Mouse (Mus musculus) liver, adult (tissue): ENCODE measurements around the gene Atxn7l1.

ENCODE experiments used
- GATA4 ChIP-seq: IDR thresholded peaks from 2 replicates; pipeline ENCODE4 v1.6.1; 2014; ENCODE audit warnings: mild to moderate bottlenecking, low read length; ENCODE audit not compliant: insufficient replicate concordance

The Atxn7l1 gene

DNA sequence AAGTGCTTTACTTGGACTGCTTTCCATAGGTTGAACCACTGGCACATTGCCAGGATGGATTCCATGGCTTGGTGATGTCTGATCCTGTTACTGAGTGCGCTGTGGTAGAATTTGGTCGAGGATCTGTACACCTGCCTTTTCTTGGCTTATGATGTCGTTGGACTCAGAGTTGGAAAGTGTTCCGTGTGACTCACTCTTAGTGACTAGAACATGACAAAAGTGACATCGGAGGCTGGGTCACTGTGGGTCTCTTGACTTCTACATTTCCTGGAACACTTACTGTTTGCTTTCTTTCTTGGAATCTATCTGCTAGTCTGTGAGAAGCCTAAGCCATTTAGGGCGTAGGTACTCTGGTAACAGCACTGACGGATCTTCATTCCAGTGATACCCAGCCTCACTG is 23.3 kb downstream of the Atxn7l1 start:
- TF ChIP-seq GATA4, result no peak

DNA sequence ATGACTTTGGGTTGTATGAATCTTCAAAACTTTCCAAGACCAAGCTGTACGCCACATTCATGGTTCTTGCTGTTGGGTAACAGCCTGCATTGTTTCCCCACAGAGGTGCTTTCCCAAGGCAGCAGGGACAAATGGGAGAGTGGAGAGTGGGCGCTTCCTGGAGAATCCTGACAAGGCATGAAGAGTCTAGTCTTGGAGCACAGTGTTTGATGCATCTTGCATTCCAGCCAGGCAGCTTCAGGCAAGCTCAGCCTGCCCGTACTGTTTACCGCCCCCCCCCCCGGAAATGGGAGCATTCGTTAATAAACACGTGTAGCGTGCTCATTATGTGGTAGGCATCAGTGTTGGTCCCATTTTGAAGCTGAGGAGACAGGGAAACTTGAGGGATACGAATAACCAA is 25.4 kb downstream of the Atxn7l1 start:
- TF ChIP-seq GATA4, result no peak

GRCm38 (mm10) chr12:33173720-33174141 is 26.2 kb downstream of the Atxn7l1 start:
- TF ChIP-seq GATA4, result no peak

GRCm38 (mm10) chr12:33174171-33174570 is 26.7 kb downstream of the Atxn7l1 start:
- no peak; the same call in 1 of the 2 replicates for TF ChIP-seq GATA4

- TF ChIP-seq GATA4, result no peak
Observed at GRCm38 (mm10) chr12:33174675-33175357, 27.3 kb downstream of the Atxn7l1 start.

GRCm38 (mm10) chr12:33175621-33176554 is 28.4 kb downstream of the Atxn7l1 start:
- TF ChIP-seq GATA4, result no peak

DNA sequence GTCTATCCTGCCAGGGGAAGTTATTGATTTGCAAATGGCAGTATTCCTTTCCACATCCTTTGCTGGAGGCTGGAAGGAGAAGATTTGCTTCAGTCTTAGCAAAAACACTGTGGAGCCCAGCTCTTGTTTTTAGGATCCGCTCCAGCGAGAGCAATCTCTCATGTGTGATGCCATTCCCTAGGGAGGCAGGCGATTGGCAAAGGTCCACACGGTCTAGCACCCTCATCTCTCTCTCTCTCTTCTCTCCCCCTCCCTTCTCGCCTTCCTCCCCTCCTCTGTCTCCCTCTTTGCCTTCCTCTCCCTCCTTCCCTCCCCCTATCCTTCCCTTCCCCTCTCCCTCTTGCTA is 29.0 kb downstream of the Atxn7l1 start:
- TF ChIP-seq GATA4, result no peak

- no peak for TF ChIP-seq GATA4
Observed at GRCm38 (mm10) chr12:33180421-33180820, 32.9 kb downstream of the Atxn7l1 start.

- no peak for TF ChIP-seq GATA4
Observed at GRCm38 (mm10) chr12:33181875-33182274, 34.4 kb downstream of the Atxn7l1 start.

DNA sequence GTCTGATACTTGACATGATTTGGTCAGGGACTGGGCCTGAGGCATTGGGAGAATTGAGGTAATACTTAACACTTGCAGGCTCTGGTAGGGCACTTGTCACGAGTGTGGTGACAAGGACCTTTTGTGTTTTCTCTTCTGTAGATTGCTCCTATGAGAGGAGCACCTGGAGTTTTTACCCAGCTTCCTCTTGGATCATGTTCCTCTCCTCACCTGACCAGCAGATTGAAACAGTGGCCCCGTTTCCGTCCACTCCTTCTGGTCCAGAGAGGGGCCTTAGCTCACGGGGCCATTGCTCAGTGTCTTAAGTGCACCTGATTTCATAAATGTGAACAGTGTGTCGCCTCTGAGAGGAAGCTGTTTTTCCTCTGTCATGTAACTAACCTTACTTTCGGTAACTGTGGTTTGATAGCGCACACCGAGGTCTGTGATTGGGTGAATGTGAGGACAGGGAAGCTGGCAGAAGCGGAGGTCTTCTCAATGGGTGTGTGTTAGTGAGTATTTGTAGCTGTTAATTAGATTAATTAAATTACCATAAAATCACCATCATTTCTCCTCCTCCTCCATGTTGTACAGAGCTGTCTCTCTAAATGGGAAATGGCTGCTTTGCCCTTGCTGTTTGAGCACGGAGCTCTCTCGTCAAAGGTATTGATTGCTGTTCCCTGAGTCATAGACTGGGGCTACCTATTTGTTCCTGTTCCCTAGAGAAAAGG is 35.1 kb downstream of the Atxn7l1 start:
- no peak for TF ChIP-seq GATA4

- TF ChIP-seq GATA4, result no peak
Observed at GRCm38 (mm10) chr12:33183138-33183627, 35.7 kb downstream of the Atxn7l1 start.

DNA sequence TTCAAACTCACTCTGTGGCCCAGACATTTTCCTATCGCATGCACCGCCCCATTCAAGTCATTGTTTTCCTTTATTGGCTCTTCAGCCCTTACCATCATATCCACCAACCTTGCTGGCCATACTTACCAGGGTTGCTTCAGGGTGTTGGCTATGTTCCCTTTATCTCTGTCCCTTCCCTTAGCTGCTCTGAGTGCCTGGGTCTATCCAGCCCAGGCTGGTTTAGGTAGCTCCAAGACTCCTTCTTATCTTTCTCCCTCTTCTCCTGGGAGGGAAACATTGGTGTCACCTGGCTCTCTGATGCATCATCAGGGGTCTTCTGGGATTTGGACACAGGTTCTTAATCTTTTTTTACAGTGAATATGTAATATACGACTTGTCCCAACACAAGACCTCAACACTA is 36.6 kb downstream of the Atxn7l1 start:
- no peak for TF ChIP-seq GATA4

- TF ChIP-seq GATA4, result no peak
Observed at GRCm38 (mm10) chr12:33185046-33185445, 37.6 kb downstream of the Atxn7l1 start.

DNA sequence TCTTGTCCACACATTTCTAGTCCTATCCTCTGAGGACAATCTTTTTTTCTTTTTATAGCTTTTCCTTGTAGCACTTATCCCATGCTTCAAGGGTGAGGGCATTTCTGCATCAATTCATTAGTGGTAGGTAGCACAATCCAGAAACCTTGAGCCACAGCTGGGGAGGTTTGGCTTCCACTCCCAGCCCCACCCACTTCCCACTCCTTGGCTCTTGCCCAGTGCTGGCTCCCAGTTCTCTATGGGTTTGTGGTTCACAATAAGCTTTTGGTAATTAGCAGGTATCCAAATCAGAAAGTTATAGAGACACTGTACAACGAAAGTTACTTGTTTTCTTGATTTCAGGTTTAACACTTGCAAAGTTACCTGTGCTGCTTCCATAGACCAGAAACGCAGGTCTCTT is 38.8 kb downstream of the Atxn7l1 start:
- TF ChIP-seq GATA4, result no peak

DNA sequence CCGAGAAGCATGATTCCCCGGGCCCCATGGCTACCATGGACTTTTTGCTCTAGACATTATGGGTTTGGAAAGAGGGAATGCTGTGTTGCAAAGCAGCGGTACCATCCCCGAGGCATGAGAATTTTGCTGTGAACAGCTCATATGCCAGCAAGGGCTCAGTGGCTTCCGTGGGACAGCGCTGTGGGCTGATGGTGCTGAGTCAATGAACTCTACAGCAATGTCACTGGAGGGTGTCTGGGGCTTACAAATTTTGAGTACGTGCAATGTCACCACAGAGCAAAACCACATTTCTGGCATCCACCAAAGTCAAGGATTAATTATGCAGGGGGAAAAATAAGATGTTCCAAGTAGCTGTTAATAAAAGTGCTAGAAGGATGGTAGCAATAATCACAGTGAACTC is 42.6 kb downstream of the Atxn7l1 start:
- TF ChIP-seq GATA4, result no peak

DNA sequence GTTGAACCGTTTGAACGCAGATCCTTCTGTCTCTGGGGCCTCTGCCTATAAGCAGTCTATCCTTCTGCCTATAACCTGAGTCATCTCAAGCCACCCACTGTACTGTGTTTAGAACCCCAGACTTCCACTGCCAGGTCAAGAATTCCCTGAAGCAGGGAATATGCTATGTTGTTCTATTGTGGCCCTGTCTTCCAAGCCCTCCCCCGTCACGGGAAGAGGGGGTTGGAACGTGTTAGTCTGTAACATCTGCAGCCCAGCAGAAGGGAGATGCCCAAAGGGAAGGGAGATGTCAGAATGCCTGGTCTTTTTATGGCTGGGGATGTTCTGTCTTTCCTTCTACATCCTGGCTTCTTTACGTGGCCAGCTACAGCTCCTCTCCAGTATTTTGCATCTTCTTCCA is 43.1 kb downstream of the Atxn7l1 start:
- TF ChIP-seq GATA4, result no peak

DNA sequence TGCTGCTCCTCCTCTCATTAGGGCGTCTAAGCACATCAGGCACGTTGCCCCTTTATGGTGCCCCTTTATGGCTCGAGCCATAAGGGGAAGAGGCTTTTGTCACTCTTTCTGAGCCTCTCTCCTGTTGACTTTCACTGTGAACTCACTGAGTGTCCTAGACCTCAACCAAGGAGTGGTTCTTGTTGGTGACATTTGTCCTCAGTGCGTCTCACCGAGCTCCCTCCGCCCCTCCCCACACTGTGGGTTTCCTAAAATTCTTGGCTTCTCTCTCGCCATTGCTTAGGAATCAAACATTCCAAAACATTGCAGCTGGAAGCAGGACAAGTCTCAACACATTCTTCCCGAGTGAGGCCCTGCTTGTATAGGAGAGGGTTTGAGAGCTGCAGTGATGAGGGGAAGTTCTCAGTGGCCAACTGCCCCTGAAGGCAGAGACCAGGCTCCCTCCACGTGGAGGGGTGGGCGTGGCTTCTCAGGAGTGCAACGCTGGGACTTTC is 46.0 kb downstream of the Atxn7l1 start:
- TF ChIP-seq GATA4, result no peak
